Mouse (Mus musculus): Measurements from ENCODE around the gene Zswim1. TPM values are rescaled to one million over a fixed set of nuclear protein-coding genes. Genes with fewer than 3 reads are reported as not detected.
"Not testable (repeated sequence)": the region's sequence is repeated elsewhere in the genome, so short reads cannot be mapped to it uniquely, and the experiment has no call there.

Gene Zswim1
- polyA plus RNA-seq, 1 experiment from 2014 or later, result 20.3 TPM

DNA sequence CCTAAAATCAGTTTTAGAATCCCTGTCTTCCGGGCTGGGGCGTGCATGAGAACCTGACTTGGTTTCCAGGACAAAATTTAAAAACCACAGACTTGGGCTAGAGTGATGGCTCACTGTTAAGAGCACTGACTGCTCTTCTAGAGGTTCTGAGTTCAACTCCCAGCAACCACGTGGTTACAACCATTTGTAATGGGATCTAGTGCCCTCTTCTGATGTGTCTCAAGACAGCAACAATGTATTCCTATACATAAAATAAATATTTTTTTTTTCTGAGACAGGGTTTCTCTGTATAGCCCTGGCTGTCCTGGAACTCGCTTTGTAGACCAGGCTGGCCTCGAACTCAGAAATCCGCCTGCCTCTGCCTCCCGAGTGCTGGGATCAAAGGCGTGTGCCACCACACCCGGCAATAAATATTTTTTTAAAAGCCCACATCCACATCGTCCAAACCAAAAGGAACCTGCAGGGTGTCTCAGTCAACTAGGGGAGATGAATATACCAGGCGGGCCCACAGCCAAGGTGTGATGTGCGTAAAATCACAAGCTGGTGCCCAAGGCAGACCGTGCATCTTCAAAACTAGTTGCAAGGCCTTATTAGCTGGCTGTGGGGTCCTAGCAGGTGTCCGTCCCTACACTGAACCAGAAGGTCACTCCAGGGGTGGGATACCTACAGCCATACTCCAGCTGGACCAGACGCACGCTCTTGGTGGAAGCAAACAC, 9.7 kb downstream of the Zswim1 start:
- Histone ChIP-seq H3K27me3 (no peaks in the 10 kb centered on the region), H3K9ac (peak overlapping the region; percentile 86), H3K4me2 (peak overlapping the region; percentile 85), H3K36me3 (peaks cover 33% of the 10 kb centered on the region), H3K4me3 (peak overlapping the region; percentile 64), H3K27ac (peak overlapping the region; percentile 85), H3K4me1 (peaks cover 17% of the 10 kb centered on the region), H3K9me3 (no peaks in the 10 kb centered on the region)
- 62% methylated on average over 16 of the region's 16 CpGs for WGBS
- no peak for ATAC-seq (ENCODE audit: insufficient number of reproducible peaks, insufficient read depth, low FRiP score, low TSS enrichment, low read depth)

DNA sequence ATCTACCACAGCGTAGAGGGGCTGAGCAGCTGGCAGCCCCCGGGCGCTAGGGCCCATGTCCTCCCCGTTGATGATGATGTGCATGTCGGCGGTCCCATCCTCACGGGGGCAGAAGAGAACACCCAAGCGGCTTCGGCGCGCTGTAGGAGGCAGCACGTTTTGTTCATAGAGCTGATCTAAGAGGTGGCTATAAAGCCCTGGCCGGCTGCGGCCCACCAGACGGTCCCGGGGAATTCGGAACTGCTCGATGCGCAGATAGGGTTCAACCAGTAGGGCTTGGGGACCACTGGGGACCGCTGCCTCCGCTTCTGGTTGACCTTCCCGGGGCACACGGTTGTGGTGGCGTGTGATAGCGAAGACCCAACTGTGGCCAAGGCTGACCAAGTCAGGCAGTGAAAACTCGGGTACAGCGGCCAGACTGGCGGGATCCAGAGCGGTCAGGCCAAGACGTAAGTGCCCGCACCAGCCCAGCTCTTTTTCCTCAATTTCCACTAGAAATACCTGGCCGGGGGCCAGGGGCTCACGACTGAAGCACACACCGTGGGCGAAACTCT, 10.3 kb downstream of the Zswim1 start, which contains the start of gene Ctsa:
TSS of gene Ctsa (plus strand) at position 126 of the 554 bp plus-strand sequence.
- H3K27ac ChIP-seq, result peak within 1 kb of the TSS; percentile 85
- H3K9me3 ChIP-seq, result no peaks in the 10 kb centered on the region
- H3K4me3 ChIP-seq, result peak within 1 kb of the TSS; percentile 64
- H3K36me3 ChIP-seq, result peaks cover 30% of the 10 kb centered on the region
- peak within 1 kb of the TSS; percentile 86 for H3K9ac ChIP-seq
- no peaks in the 10 kb centered on the region for H3K27me3 ChIP-seq
- under 1% methylated on average over 35 of the region's 35 CpGs for WGBS
- H3K4me2 ChIP-seq, result peak within 1 kb of the TSS; percentile 85
- ATAC-seq (ENCODE audit: insufficient number of reproducible peaks, insufficient read depth, low FRiP score, low TSS enrichment, low read depth), result peak; percentile 59; the same call in 1 of the 2 replicates
- H3K4me1 ChIP-seq, result peaks cover 17% of the 10 kb centered on the region

DNA sequence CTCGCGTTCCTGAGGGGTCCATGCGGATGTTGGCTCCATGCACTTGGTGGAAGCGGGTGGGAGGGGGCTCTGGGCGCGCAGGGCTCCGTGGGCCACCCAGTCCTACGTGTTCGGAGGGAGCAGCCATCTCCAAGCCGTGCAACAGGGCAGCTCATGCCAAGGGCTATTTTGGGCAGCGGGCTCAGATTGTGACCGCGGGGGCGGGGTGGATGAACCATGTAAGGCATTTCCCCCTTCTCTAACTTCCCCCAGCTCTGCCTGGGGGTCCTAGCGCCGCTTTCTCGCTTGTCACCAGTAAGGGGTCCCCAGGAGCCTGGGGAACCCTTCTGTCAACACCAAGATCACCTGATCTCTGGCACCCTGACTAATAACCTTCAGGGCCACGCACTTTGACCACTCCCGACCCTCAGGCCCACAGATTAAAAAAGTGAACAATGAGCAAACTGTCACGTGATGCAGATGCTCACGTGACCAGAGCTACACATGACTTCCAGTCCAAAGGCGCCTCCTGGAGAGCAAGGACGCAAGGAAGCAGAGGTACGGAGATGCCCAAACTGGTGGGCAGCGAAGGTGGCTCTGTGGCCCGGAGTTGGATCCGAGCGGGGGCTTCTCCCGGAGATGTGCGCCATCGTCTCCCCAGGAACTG, 11.0 kb downstream of the Zswim1 start, which contains the start of gene Neurl2:
TSS of gene Neurl2 (minus strand) at position 143 of the 646 bp plus-strand sequence.
- peak; percentile 72 for ATAC-seq (ENCODE audit: insufficient number of reproducible peaks, insufficient read depth, low FRiP score, low TSS enrichment, low read depth)
- Histone ChIP-seq H3K36me3 (peaks cover 30% of the 10 kb centered on the region), H3K9ac (peak within 1 kb of the TSS; percentile 86), H3K27ac (peak within 1 kb of the TSS; percentile 85), H3K9me3 (no peaks in the 10 kb centered on the region), H3K4me3 (peak within 1 kb of the TSS; percentile 64), H3K4me1 (peaks cover 17% of the 10 kb centered on the region), H3K27me3 (no peaks in the 10 kb centered on the region), H3K4me2 (peak within 1 kb of the TSS; percentile 85)
- WGBS, result under 1% methylated on average over 31 of the region's 31 CpGs

DNA sequence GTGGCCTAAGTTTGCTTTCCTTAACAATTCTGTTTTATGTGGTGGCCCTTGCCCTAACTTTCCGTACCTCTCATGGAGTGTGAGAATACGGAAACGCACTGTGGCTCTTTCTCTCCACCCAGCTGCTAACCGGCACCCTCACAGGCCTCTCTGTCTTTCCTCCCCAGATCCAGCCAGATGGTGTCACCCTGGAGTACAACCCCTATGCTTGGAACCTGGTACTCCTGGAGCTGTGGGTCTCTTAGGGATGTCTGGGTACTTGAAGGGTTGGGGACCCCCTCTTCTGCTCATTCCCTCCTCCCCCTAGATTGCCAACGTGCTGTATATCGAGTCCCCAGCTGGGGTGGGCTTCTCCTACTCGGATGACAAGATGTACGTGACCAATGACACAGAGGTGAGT, 12.0 kb downstream of the Zswim1 start:
- Histone ChIP-seq H3K27me3 (no peaks in the 10 kb centered on the region), H3K9me3 (no peaks in the 10 kb centered on the region), H3K36me3 (peaks cover 35% of the 10 kb centered on the region), H3K27ac (no peak overlapping the region), H3K4me2 (peak overlapping the region; percentile 85), H3K9ac (peak overlapping the region; percentile 86), H3K4me1 (peaks cover 17% of the 10 kb centered on the region), H3K4me3 (peak overlapping the region; percentile 64)
- 39% methylated on average over 8 of the region's 8 CpGs for WGBS
- no peak for ATAC-seq (ENCODE audit: insufficient number of reproducible peaks, insufficient read depth, low FRiP score, low TSS enrichment, low read depth)

DNA sequence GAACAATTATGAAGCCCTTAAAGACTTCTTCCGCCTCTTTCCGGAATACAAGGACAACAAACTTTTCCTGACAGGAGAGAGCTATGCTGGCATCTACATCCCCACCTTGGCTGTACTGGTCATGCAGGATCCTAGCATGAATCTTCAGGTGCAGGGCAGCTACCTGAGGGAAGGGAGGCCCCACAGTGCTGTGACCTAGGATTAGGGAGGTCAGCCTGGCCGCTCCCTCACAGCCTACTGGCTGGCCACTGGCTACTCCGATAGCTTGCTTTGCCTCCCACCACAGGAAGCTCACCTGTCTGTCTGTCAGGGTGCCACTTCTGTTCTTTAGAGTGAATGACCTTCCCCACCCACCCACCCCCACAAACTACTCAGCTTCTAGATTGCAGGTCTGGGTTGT, 12.7 kb downstream of the Zswim1 start:
- peaks cover 17% of the 10 kb centered on the region for H3K4me1 ChIP-seq
- peaks cover 42% of the 10 kb centered on the region for H3K36me3 ChIP-seq
- 89% methylated on average over 4 of the region's 4 CpGs for WGBS
- no peak overlapping the region for H3K27ac ChIP-seq
- peak overlapping the region; percentile 64; the same call in 1 of the 2 replicates for H3K4me3 ChIP-seq
- no peak for ATAC-seq (ENCODE audit: insufficient number of reproducible peaks, insufficient read depth, low FRiP score, low TSS enrichment, low read depth)
- no peak overlapping the region; the same call in 1 of the 2 replicates for H3K4me2 ChIP-seq
- H3K9ac ChIP-seq, result no peak overlapping the region
- H3K9me3 ChIP-seq, result no peaks in the 10 kb centered on the region
- no peaks in the 10 kb centered on the region for H3K27me3 ChIP-seq

DNA sequence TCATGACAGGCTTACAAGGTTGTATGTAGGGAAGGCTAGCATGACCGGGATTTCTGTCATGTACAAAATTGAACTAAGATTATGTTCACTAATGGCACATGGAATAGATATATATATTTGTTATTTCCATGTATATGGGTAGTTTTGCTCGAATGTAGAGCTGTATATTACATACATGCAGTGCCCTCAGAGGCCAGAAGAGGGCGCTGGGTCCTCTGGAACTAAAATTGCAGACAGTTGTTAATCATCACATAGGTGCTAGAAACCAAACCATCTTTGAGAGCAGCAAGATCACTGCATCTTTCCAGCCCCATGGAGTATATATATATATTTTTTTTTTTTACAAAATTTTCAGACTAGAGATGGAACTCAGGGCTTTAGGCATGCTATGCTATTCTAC, 23.3 kb downstream of the Zswim1 start:
- WGBS, result 57% methylated on average over 3 of the region's 3 CpGs
- Histone ChIP-seq H3K9me3 (no peaks in the 10 kb centered on the region), H3K4me3 (no peak overlapping the region), H3K27ac (no peak overlapping the region), H3K9ac (no peak overlapping the region), H3K4me1 (no peaks in the 10 kb centered on the region), H3K4me2 (no peak overlapping the region), H3K36me3 (peaks cover 32% of the 10 kb centered on the region), H3K27me3 (no peaks in the 10 kb centered on the region)
- ATAC-seq (ENCODE audit: insufficient number of reproducible peaks, insufficient read depth, low FRiP score, low TSS enrichment, low read depth), result no peak

DNA sequence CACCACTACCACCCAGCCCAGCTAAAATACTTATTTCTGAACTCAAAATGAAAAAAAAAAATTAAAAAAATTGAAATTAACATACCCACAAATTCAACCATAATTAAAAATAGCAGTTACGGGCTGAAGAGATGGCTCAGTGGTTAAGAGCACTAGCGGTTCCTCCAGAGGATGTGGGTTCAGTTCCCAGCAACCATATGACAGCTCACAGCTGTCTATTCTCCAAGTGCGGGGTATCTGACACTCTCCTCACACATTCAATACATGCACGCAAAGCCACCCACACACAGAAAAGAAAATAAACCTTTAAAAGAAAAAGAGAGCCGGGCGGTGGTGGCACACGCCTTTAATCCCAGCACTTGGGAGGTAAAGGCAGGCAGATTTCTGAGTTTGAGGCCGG, 27.6 kb downstream of the Zswim1 start:
- Histone ChIP-seq H3K27me3 (peaks cover 9% of the 10 kb centered on the region), H3K27ac (no peak overlapping the region), H3K4me3 (no peak overlapping the region), H3K36me3 (peaks cover 38% of the 10 kb centered on the region), H3K4me1 (no peaks in the 10 kb centered on the region), H3K4me2 (no peak overlapping the region), H3K9ac (no peak overlapping the region), H3K9me3 (no peaks in the 10 kb centered on the region)
- WGBS, result 86% methylated on average over 8 of the region's 8 CpGs
- no peak for ATAC-seq (ENCODE audit: insufficient number of reproducible peaks, insufficient read depth, low FRiP score, low TSS enrichment, low read depth)

DNA sequence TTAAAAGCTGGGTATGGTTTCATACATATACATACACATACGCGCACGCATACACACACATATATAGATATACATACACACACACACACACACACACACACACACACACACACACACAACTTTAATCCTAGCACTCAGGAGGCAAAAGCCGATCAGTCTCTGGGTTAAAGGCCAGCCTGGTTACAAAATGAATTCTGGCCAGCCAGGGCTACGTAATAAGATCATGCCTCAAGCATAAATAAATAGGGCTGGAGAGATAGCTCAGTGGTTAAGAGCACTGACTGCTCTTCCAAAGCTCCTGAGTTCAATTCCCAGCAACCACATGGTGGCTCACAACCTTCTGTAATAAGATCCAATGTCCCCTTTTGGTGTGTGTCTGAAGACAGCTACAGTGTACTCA, 33.1 kb downstream of the Zswim1 start:
- not testable (repeated sequence) for ATAC-seq (ENCODE audit: insufficient number of reproducible peaks, insufficient read depth, low FRiP score, low TSS enrichment, low read depth)

DNA sequence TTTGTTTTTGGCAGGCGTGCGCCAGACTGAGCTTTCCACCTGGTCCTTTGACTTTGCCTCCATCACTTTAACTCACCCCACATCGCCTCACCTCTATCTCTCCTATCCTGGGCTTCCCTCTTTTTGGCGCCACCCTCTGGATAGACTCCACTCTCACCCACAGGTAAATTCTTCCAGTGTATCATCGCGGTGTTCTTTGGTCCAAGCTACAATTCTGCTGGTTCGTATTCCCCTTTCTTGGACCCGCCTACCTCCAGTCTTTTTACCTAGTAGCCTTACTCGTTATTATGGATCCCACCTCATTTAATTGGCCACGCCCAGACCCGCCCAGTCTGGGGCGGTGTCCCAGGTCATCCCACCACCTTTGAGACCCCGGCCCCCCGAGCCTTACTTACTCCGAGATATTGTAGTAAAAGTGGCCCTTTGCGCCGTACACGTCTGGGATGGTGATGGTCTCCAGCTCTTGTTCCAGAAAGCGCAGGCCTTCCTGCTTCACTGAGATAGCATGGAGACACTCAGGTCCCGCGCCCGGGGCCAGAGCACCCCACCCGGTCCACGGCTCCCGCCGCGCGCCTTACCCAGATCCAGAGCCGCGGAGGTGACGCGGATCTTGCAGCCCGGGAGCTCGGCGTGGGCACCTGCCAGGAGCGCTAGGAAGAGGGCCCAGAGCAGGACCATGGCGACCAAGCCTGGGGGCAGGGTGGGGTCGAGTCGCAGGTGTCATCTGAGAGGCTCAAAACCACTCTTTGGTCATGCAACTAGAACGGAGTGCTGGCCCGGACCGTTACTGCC, 34.0 kb downstream of the Zswim1 start:
- ATAC-seq (ENCODE audit: insufficient number of reproducible peaks, insufficient read depth, low FRiP score, low TSS enrichment, low read depth), result no peak
- peaks cover 42% of the 10 kb centered on the region for H3K27me3 ChIP-seq

More for the DNA sequence above, 33.1 kb downstream of the Zswim1 start:
- not testable (repeated sequence) for H3K27ac ChIP-seq, H3K9ac ChIP-seq, H3K9me3 ChIP-seq
- Histone ChIP-seq H3K4me3 (peak overlapping the region; percentile 56; the same call in 1 of the 2 replicates), H3K4me1 (peaks cover 37% of the 10 kb centered on the region), H3K36me3 (peaks cover 26% of the 10 kb centered on the region), H3K4me2 (peak overlapping the region; percentile 96), H3K27me3 (peaks cover 42% of the 10 kb centered on the region)
- WGBS, result 71% methylated on average over 5 of the region's 5 CpGs

DNA sequence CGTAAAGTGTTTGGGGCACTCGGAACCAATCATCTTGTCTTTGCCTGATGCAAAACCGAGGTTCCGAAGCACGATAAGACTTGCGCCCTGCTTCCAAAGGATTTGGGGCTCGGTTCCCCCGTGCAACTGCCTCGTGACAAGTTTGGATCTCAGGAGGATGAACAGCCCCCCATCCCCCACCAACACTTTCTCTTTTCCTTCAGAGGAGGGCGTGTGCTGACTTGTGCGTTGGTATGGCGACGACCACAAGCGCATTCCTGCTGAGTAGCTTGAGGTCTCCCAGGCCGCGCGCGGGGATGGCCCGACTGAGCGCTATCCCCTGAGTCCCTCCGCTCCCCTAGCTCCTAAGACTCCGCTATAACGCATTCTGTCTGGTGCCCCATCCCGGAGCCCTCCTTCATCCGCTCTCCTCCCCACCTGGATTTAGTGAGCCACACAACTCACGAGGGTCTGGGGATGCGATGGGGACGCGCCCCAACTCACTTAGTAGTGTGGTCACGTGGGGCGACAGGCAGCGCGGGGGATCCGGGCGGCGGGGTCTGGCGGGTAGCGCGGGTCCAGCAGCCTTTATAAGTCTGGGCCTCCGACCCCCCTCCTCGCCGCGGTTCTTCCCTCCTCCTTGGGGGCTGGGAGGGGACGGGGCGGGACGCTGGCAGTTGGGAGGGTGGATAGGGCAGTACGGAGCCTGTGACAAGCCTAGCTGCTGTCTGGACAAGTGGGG, 34.8 kb downstream of the Zswim1 start, which contains the start of gene Pltp:
TSS of gene Pltp (minus strand) at position 611 of the 721 bp plus-strand sequence.
- Histone ChIP-seq H3K4me2 (peak within 1 kb of the TSS; percentile 96), H3K36me3 (peaks cover 10% of the 10 kb centered on the region; the same call in 1 of the 2 replicates), H3K9me3 (no peaks in the 10 kb centered on the region), H3K4me3 (peak within 1 kb of the TSS; percentile 56), H3K27ac (peak within 1 kb of the TSS; percentile 88), H3K27me3 (peaks cover 42% of the 10 kb centered on the region), H3K4me1 (peaks cover 43% of the 10 kb centered on the region), H3K9ac (peak within 1 kb of the TSS; percentile 71)
- ATAC-seq (ENCODE audit: insufficient number of reproducible peaks, insufficient read depth, low FRiP score, low TSS enrichment, low read depth), result peak; percentile 84
- under 1% methylated on average over 47 of the region's 47 CpGs for WGBS

More for the DNA sequence above, 34.0 kb downstream of the Zswim1 start:
- Histone ChIP-seq H3K9me3 (no peaks in the 10 kb centered on the region), H3K4me3 (peak overlapping the region; percentile 56), H3K4me1 (peaks cover 37% of the 10 kb centered on the region), H3K27ac (peak overlapping the region; percentile 88), H3K4me2 (peak overlapping the region; percentile 96), H3K9ac (peak overlapping the region; percentile 71), H3K36me3 (peaks cover 17% of the 10 kb centered on the region)
- WGBS, result under 1% methylated on average over 42 of the region's 42 CpGs

Data from embryonic facial prominence, embryonic 13.5 days (tissue).